Mouse (Mus musculus) embryonic facial prominence, embryonic 15.5 days (tissue): ENCODE results near the gene B3galt1. TPM values are rescaled to one million over a fixed set of nuclear protein-coding genes. Genes with fewer than 3 reads are reported as not detected.

Source experiments
- ATAC-seq: fragments of 200-750 bp; cut with Nextera tagmentation; 2 replicates; pipeline ENCODE4 v1.8.0; 2017; ENCODE audit warnings: low read depth, moderate TSS enrichment; ENCODE audit not compliant: insufficient number of reproducible peaks, low FRiP score, low TSS enrichment
- H3K27ac ChIP-seq: fragments of 300-500 bp; sonication (generic); replicated peaks from 2 replicates; pipeline ENCODE4 v1.5.1; 2015; ENCODE audit warnings: mild to moderate bottlenecking, inconsistent platforms
- H3K27me3 ChIP-seq: fragments of 300-500 bp; sonication (generic); 2 replicates; pipeline ENCODE4 v1.6.1; 2015; ENCODE audit warnings: inconsistent platforms
- H3K36me3 ChIP-seq: fragments of 300-500 bp; sonication (generic); 2 replicates; pipeline ENCODE4 v1.6.1; 2015; ENCODE audit warnings: mild to moderate bottlenecking, inconsistent platforms
- H3K4me1 ChIP-seq: fragments of 300-500 bp; sonication (generic); 2 replicates; pipeline ENCODE4 v1.6.1; 2015; ENCODE audit warnings: inconsistent platforms
- H3K4me2 ChIP-seq: fragments of 300-500 bp; sonication (generic); replicated peaks from 2 replicates; pipeline ENCODE4 v1.6.1; 2015; ENCODE audit warnings: mild to moderate bottlenecking, inconsistent platforms
- H3K4me3 ChIP-seq: fragments of 300-500 bp; sonication (generic); replicated peaks from 2 replicates; pipeline ENCODE4 v1.5.1; 2015; ENCODE audit warnings: mild to moderate bottlenecking, inconsistent platforms
- H3K9ac ChIP-seq: fragments of 300-500 bp; sonication (generic); 2 replicates; pipeline ENCODE4 v1.6.1; 2015; ENCODE audit warnings: inconsistent platforms
- H3K9me3 ChIP-seq: fragments of 300-500 bp; sonication (generic); replicated peaks from 2 replicates; pipeline ENCODE4 v1.6.1; 2016; ENCODE audit warnings: inconsistent platforms
- WGBS: fragments of 180-500 bp; shearing (Covaris S2); methylation state at CpG from one replicate; pipeline ENCODE4 v1.1.7; 2015; 5-methylcytosine and 5-hydroxymethylcytosine counted together
- polyA plus RNA-seq: library from polyadenylated mRNA; unstranded; fragments of >200 nt; fragmentation: Nextera tagmentation; extraction: Ambion mirVana; gene quantifications from 2 replicates; pipeline ENCODE4 v1.2.1, GENCODE M21; 2015

Gene B3galt1
- polyA plus RNA-seq, 1 experiment from 2014 or later: 4.8 TPM

- Histone ChIP-seq H3K27me3 (no peaks in the 10 kb centered on the region), H3K27ac (no peak overlapping the region), H3K9me3 (no peaks in the 10 kb centered on the region), H3K4me3 (no peak overlapping the region), H3K36me3 (no peaks in the 10 kb centered on the region), H3K4me2 (no peak overlapping the region), H3K9ac (no peak overlapping the region), H3K4me1 (no peaks in the 10 kb centered on the region)
- 25% methylated on average over 1 of the region's 1 CpGs for WGBS
- no peak for ATAC-seq
Measured at GRCm38 (mm10) chr2:68003091-68003490, 437.4 kb downstream of the B3galt1 start.

- Histone ChIP-seq H3K27me3 (no peaks in the 10 kb centered on the region), H3K9me3 (no peaks in the 10 kb centered on the region), H3K27ac (no peak overlapping the region), H3K9ac (no peak overlapping the region), H3K36me3 (no peaks in the 10 kb centered on the region), H3K4me3 (no peak overlapping the region), H3K4me2 (no peak overlapping the region), H3K4me1 (no peaks in the 10 kb centered on the region)
- no peak for ATAC-seq
- 90% methylated on average over 9 of the region's 9 CpGs for WGBS
Measured at GRCm38 (mm10) chr2:68005210-68005609, 439.5 kb downstream of the B3galt1 start.

- WGBS: 82% methylated on average over 7 of the region's 7 CpGs
- Histone ChIP-seq H3K9me3 (no peaks in the 10 kb centered on the region), H3K27ac (no peak overlapping the region), H3K9ac (no peak overlapping the region), H3K4me2 (no peak overlapping the region), H3K36me3 (no peaks in the 10 kb centered on the region), H3K27me3 (no peaks in the 10 kb centered on the region), H3K4me1 (no peaks in the 10 kb centered on the region), H3K4me3 (no peak overlapping the region)
- no peak for ATAC-seq
Measured at GRCm38 (mm10) chr2:68005711-68006110, 440.0 kb downstream of the B3galt1 start.

GRCm38 (mm10) chr2:68011336-68011735, 445.7 kb downstream of the B3galt1 start:
- H3K4me2 ChIP-seq: no peak overlapping the region
- H3K27ac ChIP-seq: no peak overlapping the region
- no peaks in the 10 kb centered on the region for H3K9me3 ChIP-seq
- no peaks in the 10 kb centered on the region for H3K4me1 ChIP-seq
- no peaks in the 10 kb centered on the region for H3K27me3 ChIP-seq
- H3K36me3 ChIP-seq: no peaks in the 10 kb centered on the region
- no peak overlapping the region for H3K9ac ChIP-seq
- no peak for ATAC-seq
- no peak overlapping the region for H3K4me3 ChIP-seq
- 81% methylated on average over 4 of the region's 4 CpGs for WGBS

GRCm38 (mm10) chr2:68020251-68020680, 454.6 kb downstream of the B3galt1 start:
- 78% methylated on average over 5 of the region's 5 CpGs for WGBS
- H3K9me3 ChIP-seq: no peaks in the 10 kb centered on the region

GRCm38 (mm10) chr2:68021541-68022152, 456.0 kb downstream of the B3galt1 start:
- no peak overlapping the region for H3K4me2 ChIP-seq
- H3K4me1 ChIP-seq: no peaks in the 10 kb centered on the region
- no peaks in the 10 kb centered on the region for H3K27me3 ChIP-seq
- no peak for ATAC-seq
- WGBS: 85% methylated on average over 6 of the region's 6 CpGs
- no peaks in the 10 kb centered on the region for H3K9me3 ChIP-seq
- no peak overlapping the region for H3K9ac ChIP-seq
- no peaks in the 10 kb centered on the region for H3K36me3 ChIP-seq
- H3K4me3 ChIP-seq: no peak overlapping the region
- no peak overlapping the region for H3K27ac ChIP-seq

More at GRCm38 (mm10) chr2:68020251-68020680, 454.6 kb downstream of the B3galt1 start:
- no peak overlapping the region for H3K4me2 ChIP-seq
- H3K9ac ChIP-seq: no peak overlapping the region
- no peak for ATAC-seq
- H3K36me3 ChIP-seq: no peaks in the 10 kb centered on the region
- no peak overlapping the region for H3K4me3 ChIP-seq
- H3K4me1 ChIP-seq: no peaks in the 10 kb centered on the region
- H3K27ac ChIP-seq: no peak overlapping the region
- H3K27me3 ChIP-seq: no peaks in the 10 kb centered on the region

GRCm38 (mm10) chr2:68028811-68029210, 463.1 kb downstream of the B3galt1 start:
- WGBS: 92% methylated on average over 2 of the region's 2 CpGs
- no peaks in the 10 kb centered on the region for H3K36me3 ChIP-seq

GRCm38 (mm10) chr2:68034711-68035110, 469.0 kb downstream of the B3galt1 start:
- 94% methylated on average over 3 of the region's 3 CpGs for WGBS
- ATAC-seq: no peak
- Histone ChIP-seq H3K9ac (no peak overlapping the region), H3K27me3 (no peaks in the 10 kb centered on the region), H3K36me3 (no peaks in the 10 kb centered on the region), H3K9me3 (no peaks in the 10 kb centered on the region), H3K27ac (no peak overlapping the region), H3K4me2 (no peak overlapping the region), H3K4me3 (no peak overlapping the region), H3K4me1 (no peaks in the 10 kb centered on the region)

More at GRCm38 (mm10) chr2:68028811-68029210, 463.1 kb downstream of the B3galt1 start:
- H3K4me1 ChIP-seq: no peaks in the 10 kb centered on the region
- H3K27me3 ChIP-seq: no peaks in the 10 kb centered on the region
- no peak overlapping the region for H3K4me2 ChIP-seq
- no peaks in the 10 kb centered on the region for H3K9me3 ChIP-seq
- H3K27ac ChIP-seq: no peak overlapping the region
- no peak overlapping the region for H3K9ac ChIP-seq
- H3K4me3 ChIP-seq: no peak overlapping the region
- ATAC-seq: no peak

GRCm38 (mm10) chr2:68040752-68041151, 475.1 kb downstream of the B3galt1 start:
- no peaks in the 10 kb centered on the region for H3K36me3 ChIP-seq
- no peak overlapping the region for H3K9ac ChIP-seq
- no peak overlapping the region for H3K4me2 ChIP-seq
- ATAC-seq: no peak
- 73% methylated on average over 5 of the region's 5 CpGs for WGBS
- no peak overlapping the region for H3K27ac ChIP-seq
- no peaks in the 10 kb centered on the region for H3K9me3 ChIP-seq
- no peaks in the 10 kb centered on the region for H3K27me3 ChIP-seq
- H3K4me3 ChIP-seq: no peak overlapping the region
- no peaks in the 10 kb centered on the region for H3K4me1 ChIP-seq

- no peak overlapping the region for H3K27ac ChIP-seq
- H3K4me1 ChIP-seq: no peaks in the 10 kb centered on the region
- H3K4me3 ChIP-seq: no peak overlapping the region
- no peak for ATAC-seq
- H3K4me2 ChIP-seq: no peak overlapping the region
- no peaks in the 10 kb centered on the region for H3K27me3 ChIP-seq
- H3K9me3 ChIP-seq: no peaks in the 10 kb centered on the region
- H3K9ac ChIP-seq: no peak overlapping the region
- H3K36me3 ChIP-seq: no peaks in the 10 kb centered on the region
- 72% methylated on average over 6 of the region's 6 CpGs for WGBS
Measured at GRCm38 (mm10) chr2:68052481-68052880, 486.8 kb downstream of the B3galt1 start.

GRCm38 (mm10) chr2:68053243-68053642, 487.6 kb downstream of the B3galt1 start:
- Histone ChIP-seq H3K4me2 (no peak overlapping the region), H3K9me3 (no peaks in the 10 kb centered on the region), H3K36me3 (no peaks in the 10 kb centered on the region), H3K27ac (no peak overlapping the region), H3K4me1 (no peaks in the 10 kb centered on the region), H3K9ac (no peak overlapping the region), H3K27me3 (no peaks in the 10 kb centered on the region), H3K4me3 (no peak overlapping the region)
- WGBS: 50% methylated on average over 3 of the region's 3 CpGs
- no peak for ATAC-seq

GRCm38 (mm10) chr2:68061341-68061740, 495.7 kb downstream of the B3galt1 start:
- Histone ChIP-seq H3K27me3 (no peaks in the 10 kb centered on the region), H3K36me3 (no peaks in the 10 kb centered on the region), H3K27ac (no peak overlapping the region), H3K4me2 (no peak overlapping the region), H3K4me3 (no peak overlapping the region), H3K9ac (no peak overlapping the region), H3K9me3 (no peaks in the 10 kb centered on the region), H3K4me1 (no peaks in the 10 kb centered on the region)
- 33% methylated on average over 4 of the region's 4 CpGs for WGBS
- no peak for ATAC-seq
